Mouse (Mus musculus) cortical plate, adult 2 months (tissue): Measurements from ENCODE around the gene Trim80.

ENCODE experiments used
- CTCF ChIP-seq: fragments of 200-500 bp; IDR thresholded peaks from 2 replicates; pipeline ENCODE4 v1.5.1; 2011; ENCODE audit warnings: mild to moderate bottlenecking, control low read depth, low read length; ENCODE audit not compliant: insufficient read depth; ENCODE audit errors: extremely low read depth
- POLR2A ChIP-seq: fragments of 200-500 bp; IDR thresholded peaks from 2 replicates; pipeline ENCODE4 v1.6.1; 2011; ENCODE audit warnings: mild to moderate bottlenecking, low read length, control low read depth; ENCODE audit not compliant: insufficient read depth; ENCODE audit errors: extremely low read depth

DNA sequence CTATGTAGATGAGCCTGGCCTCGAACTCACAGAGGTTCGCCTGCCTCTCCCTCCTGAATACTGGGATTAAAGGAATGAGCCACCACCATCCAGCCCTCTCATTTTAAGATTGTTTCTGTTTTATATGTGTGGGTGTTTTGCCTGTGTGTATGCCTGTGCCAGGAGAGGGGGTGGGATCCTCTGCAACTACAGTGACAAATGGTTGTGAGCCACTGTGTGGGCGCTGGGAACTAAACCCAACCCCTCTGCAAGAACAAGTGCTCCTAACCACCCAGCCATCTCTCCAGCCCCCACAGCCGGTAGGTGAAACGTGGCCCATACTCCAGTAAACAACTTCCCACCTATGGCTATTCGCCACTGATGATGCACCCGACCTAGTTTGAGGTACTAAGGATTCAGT is 49.0 kb upstream of the Trim80 start:
- no peak for TF ChIP-seq CTCF
- TF ChIP-seq POLR2A, result no peak
